Mouse (Mus musculus) forebrain, embryonic 15.5 days (tissue): ENCODE data around the gene Atg9a. TPM values are rescaled to one million over a fixed set of nuclear protein-coding genes. Genes with fewer than 3 reads are reported as not detected.

Experiments
- ATAC-seq: fragments of 200-750 bp; cut with Nextera tagmentation; replicated peaks from 2 replicates; pipeline ENCODE4 v1.8.0; 2017; ENCODE audit warnings: mild to moderate bottlenecking, moderate TSS enrichment, moderate library complexity
- H3K27ac ChIP-seq: fragments of 300-500 bp; sonication (generic); replicated peaks from 2 replicates; pipeline ENCODE4 v1.5.1; 2015; ENCODE audit warnings: mild to moderate bottlenecking, inconsistent platforms
- H3K27me3 ChIP-seq: fragments of 300-500 bp; sonication (generic); 2 replicates; pipeline ENCODE4 v1.6.1; 2015; ENCODE audit warnings: inconsistent platforms
- H3K36me3 ChIP-seq: fragments of 300-500 bp; sonication (generic); 2 replicates; pipeline ENCODE4 v1.6.1; 2015; ENCODE audit warnings: mild to moderate bottlenecking, inconsistent platforms
- H3K4me1 ChIP-seq: fragments of 300-500 bp; sonication (generic); 2 replicates; pipeline ENCODE4 v1.6.1; 2015; ENCODE audit warnings: inconsistent platforms
- H3K4me2 ChIP-seq: fragments of 300-500 bp; sonication (generic); replicated peaks from 2 replicates; pipeline ENCODE4 v1.6.1; 2015; ENCODE audit warnings: mild to moderate bottlenecking, inconsistent platforms
- H3K4me3 ChIP-seq: fragments of 300-500 bp; sonication (generic); 2 replicates; pipeline ENCODE4 v1.5.1; 2015; ENCODE audit warnings: mild to moderate bottlenecking, inconsistent platforms
- H3K9ac ChIP-seq: fragments of 300-500 bp; sonication (generic); replicated peaks from 2 replicates; pipeline ENCODE4 v1.6.1; 2015; ENCODE audit warnings: mild to moderate bottlenecking, inconsistent platforms
- H3K9me3 ChIP-seq: fragments of 300-500 bp; sonication (generic); 2 replicates; pipeline ENCODE4 v1.6.1; 2016; ENCODE audit warnings: inconsistent platforms
- WGBS: fragments of 180-500 bp; shearing (Covaris S2); methylation state at CpG from one replicate; pipeline ENCODE4 v1.1.7; 2015; ENCODE audit warnings: mixed read lengths; 5-methylcytosine and 5-hydroxymethylcytosine counted together
- polyA plus RNA-seq: library from polyadenylated mRNA; unstranded; fragments of >200 nt; fragmentation: Nextera tagmentation; extraction: Ambion mirVana; gene quantifications from 2 replicates; pipeline ENCODE4 v1.2.1, GENCODE M21; 2015

Gene Atg9a
- polyA plus RNA-seq, 1 experiment from 2014 or later = 40.4 TPM

GRCm38 (mm10) chr1:75225473-75225872 lies 33.5 kb upstream of the Atg9a start:
- no peak overlapping the region for H3K4me3 ChIP-seq
- no peaks in the 10 kb centered on the region for H3K4me1 ChIP-seq
- no peak overlapping the region for H3K4me2 ChIP-seq
- WGBS = 50% methylated on average over 3 of the region's 3 CpGs
- H3K36me3 ChIP-seq = no peaks in the 10 kb centered on the region
- H3K27me3 ChIP-seq = peaks cover 15% of the 10 kb centered on the region
- ATAC-seq = no peak
- no peaks in the 10 kb centered on the region for H3K9me3 ChIP-seq
- H3K27ac ChIP-seq = no peak overlapping the region
- H3K9ac ChIP-seq = no peak overlapping the region

- H3K36me3 ChIP-seq = no peaks in the 10 kb centered on the region
- peaks cover 11% of the 10 kb centered on the region for H3K4me1 ChIP-seq
- 70% methylated on average over 6 of the region's 6 CpGs for WGBS
- no peak overlapping the region for H3K9ac ChIP-seq
- H3K4me2 ChIP-seq = no peak overlapping the region
- peaks cover 30% of the 10 kb centered on the region for H3K27me3 ChIP-seq
- no peaks in the 10 kb centered on the region for H3K9me3 ChIP-seq
- H3K4me3 ChIP-seq = no peak overlapping the region
- no peak for ATAC-seq
- H3K27ac ChIP-seq = no peak overlapping the region
These were observed 31.5 kb upstream of the Atg9a start for GRCm38 (mm10) chr1:75223532-75223931.

- H3K4me2 ChIP-seq = no peak overlapping the region
- 78% methylated on average over 6 of the region's 6 CpGs for WGBS
- H3K9me3 ChIP-seq = no peaks in the 10 kb centered on the region
- H3K27ac ChIP-seq = no peak overlapping the region
- no peak overlapping the region for H3K4me3 ChIP-seq
- peaks cover 17% of the 10 kb centered on the region for H3K4me1 ChIP-seq
- peaks cover 35% of the 10 kb centered on the region for H3K27me3 ChIP-seq
- ATAC-seq = no peak
- no peak overlapping the region for H3K9ac ChIP-seq
- no peaks in the 10 kb centered on the region for H3K36me3 ChIP-seq
These were observed 30.9 kb upstream of the Atg9a start for GRCm38 (mm10) chr1:75222926-75223325.

GRCm38 (mm10) chr1:75221538-75221937 lies 29.5 kb upstream of the Atg9a start:
- Histone ChIP-seq H3K4me3 (no peak overlapping the region), H3K9me3 (no peaks in the 10 kb centered on the region), H3K36me3 (no peaks in the 10 kb centered on the region), H3K27me3 (peaks cover 44% of the 10 kb centered on the region), H3K27ac (no peak overlapping the region), H3K4me2 (no peak overlapping the region), H3K4me1 (peaks cover 20% of the 10 kb centered on the region), H3K9ac (no peak overlapping the region)
- no peak for ATAC-seq
- WGBS = 75% methylated on average over 3 of the region's 3 CpGs

- no peaks in the 10 kb centered on the region for H3K9me3 ChIP-seq
- peak within 1 kb of the TSS; percentile 77 for H3K4me2 ChIP-seq
- H3K27ac ChIP-seq = peak within 1 kb of the TSS; percentile 62; the same call in 1 of the 2 replicates
- H3K4me3 ChIP-seq = peak within 1 kb of the TSS; percentile 51
- under 1% methylated on average over 34 of the region's 34 CpGs for WGBS
- peak; percentile 36 for ATAC-seq
- H3K36me3 ChIP-seq = peaks cover 9% of the 10 kb centered on the region
- H3K4me1 ChIP-seq = peaks cover 20% of the 10 kb centered on the region
- peak within 1 kb of the TSS; percentile 45 for H3K9ac ChIP-seq
- H3K27me3 ChIP-seq = peaks cover 48% of the 10 kb centered on the region
These were observed 27.5 kb upstream of the Atg9a start, which contains the start of gene Tuba4a for GRCm38 (mm10) chr1:75219531-75219930. TSS of gene Tuba4a (minus strand) at chr1:75219865.

- Histone ChIP-seq H3K27me3 (peaks cover 48% of the 10 kb centered on the region), H3K9ac (peak overlapping the region; percentile 45), H3K4me3 (peak overlapping the region; percentile 51), H3K4me2 (peak overlapping the region; percentile 77), H3K36me3 (peaks cover 14% of the 10 kb centered on the region), H3K9me3 (no peaks in the 10 kb centered on the region), H3K4me1 (peaks cover 20% of the 10 kb centered on the region), H3K27ac (no peak overlapping the region)
- ATAC-seq = peak; percentile 87
- WGBS = under 1% methylated on average over 24 of the region's 24 CpGs
These were observed 27.1 kb upstream of the Atg9a start for GRCm38 (mm10) chr1:75219078-75219477.

GRCm38 (mm10) chr1:75218227-75219001 lies 26.4 kb upstream of the Atg9a start:
- Histone ChIP-seq H3K36me3 (peaks cover 20% of the 10 kb centered on the region), H3K4me2 (peak overlapping the region; percentile 77), H3K27ac (peak overlapping the region; percentile 62), H3K4me1 (peaks cover 20% of the 10 kb centered on the region), H3K27me3 (peaks cover 48% of the 10 kb centered on the region), H3K9me3 (no peaks in the 10 kb centered on the region), H3K4me3 (peak overlapping the region; percentile 51), H3K9ac (peak overlapping the region; percentile 45)
- ATAC-seq = peak; percentile 47
- 2% methylated on average over 38 of the region's 38 CpGs for WGBS

- Histone ChIP-seq H3K9me3 (no peaks in the 10 kb centered on the region), H3K27me3 (peaks cover 48% of the 10 kb centered on the region)
These were observed 25.9 kb upstream of the Atg9a start for GRCm38 (mm10) chr1:75217893-75218226.

GRCm38 (mm10) chr1:75216797-75217585 lies 25.0 kb upstream of the Atg9a start:
- H3K4me1 ChIP-seq = peaks cover 29% of the 10 kb centered on the region
- WGBS = 81% methylated on average over 13 of the region's 13 CpGs
- no peaks in the 10 kb centered on the region for H3K9me3 ChIP-seq
- no peak overlapping the region for H3K9ac ChIP-seq
- no peak for ATAC-seq
- H3K27ac ChIP-seq = peak overlapping the region; percentile 62; the same call in 1 of the 2 replicates
- no peak overlapping the region for H3K4me3 ChIP-seq
- peaks cover 48% of the 10 kb centered on the region for H3K27me3 ChIP-seq
- H3K36me3 ChIP-seq = peaks cover 31% of the 10 kb centered on the region
- H3K4me2 ChIP-seq = no peak overlapping the region

More at GRCm38 (mm10) chr1:75217893-75218226, 25.9 kb upstream of the Atg9a start:
- H3K27ac ChIP-seq = peak overlapping the region; percentile 62
- H3K4me2 ChIP-seq = peak overlapping the region; percentile 77
- peak overlapping the region; percentile 51 for H3K4me3 ChIP-seq
- no peak overlapping the region for H3K9ac ChIP-seq
- ATAC-seq = no peak
- H3K4me1 ChIP-seq = peaks cover 21% of the 10 kb centered on the region
- peaks cover 25% of the 10 kb centered on the region for H3K36me3 ChIP-seq
- WGBS = 3% methylated on average over 6 of the region's 6 CpGs

- Histone ChIP-seq H3K27ac (no peak overlapping the region), H3K27me3 (peaks cover 36% of the 10 kb centered on the region), H3K4me1 (peaks cover 39% of the 10 kb centered on the region), H3K4me3 (no peak overlapping the region), H3K9ac (no peak overlapping the region), H3K4me2 (no peak overlapping the region), H3K36me3 (peaks cover 31% of the 10 kb centered on the region), H3K9me3 (no peaks in the 10 kb centered on the region)
- 91% methylated on average over 9 of the region's 9 CpGs for WGBS
- no peak for ATAC-seq
These were observed 23.8 kb upstream of the Atg9a start for GRCm38 (mm10) chr1:75215785-75216184.

GRCm38 (mm10) chr1:75214886-75215285 lies 22.9 kb upstream of the Atg9a start:
- Histone ChIP-seq H3K4me3 (no peak overlapping the region), H3K27ac (no peak overlapping the region), H3K27me3 (peaks cover 27% of the 10 kb centered on the region), H3K4me1 (peaks cover 44% of the 10 kb centered on the region), H3K4me2 (no peak overlapping the region), H3K36me3 (peaks cover 31% of the 10 kb centered on the region), H3K9ac (no peak overlapping the region), H3K9me3 (no peaks in the 10 kb centered on the region)
- ATAC-seq = no peak
- WGBS = 70% methylated on average over 5 of the region's 5 CpGs

- 84% methylated on average over 2 of the region's 2 CpGs for WGBS
These were observed 22.4 kb upstream of the Atg9a start for GRCm38 (mm10) chr1:75214442-75214841.

More at GRCm38 (mm10) chr1:75214442-75214841, 22.4 kb upstream of the Atg9a start:
- H3K4me3 ChIP-seq = no peak overlapping the region
- H3K36me3 ChIP-seq = peaks cover 31% of the 10 kb centered on the region
- no peak overlapping the region for H3K27ac ChIP-seq
- H3K27me3 ChIP-seq = peaks cover 23% of the 10 kb centered on the region; the same call in 1 of the 2 replicates
- H3K9me3 ChIP-seq = no peaks in the 10 kb centered on the region
- no peak overlapping the region for H3K4me2 ChIP-seq
- ATAC-seq = no peak
- no peak overlapping the region for H3K9ac ChIP-seq
- H3K4me1 ChIP-seq = peaks cover 44% of the 10 kb centered on the region
